Mouse (Mus musculus): Measurements from ENCODE around the gene Akap3. TPM values are rescaled to one million over a fixed set of nuclear protein-coding genes. Genes with fewer than 3 reads are reported as not detected.

Akap3 gene
- total RNA-seq, 2 experiments from 2014 or later, result not detected

Other genes starting within 250 kb of the Akap3 start
- not detected in 2 replicates for gene Kcna1, start 206.7 kb upstream of the Akap3 start, total RNA-seq (2015; ENCODE audit: low replicate concordance)
- not detected in 2 replicates for gene Kcna1, start 206.7 kb upstream of the Akap3 start, total RNA-seq (2017; ENCODE audit: low replicate concordance)
- gene Kcna6, start 112.4 kb upstream of the Akap3 start, total RNA-seq (2015; ENCODE audit: low replicate concordance), result not detected in 2 replicates
- not detected in 2 replicates for gene Kcna6, start 112.4 kb upstream of the Akap3 start, total RNA-seq (2017; ENCODE audit: low replicate concordance)
- gene Ndufa9, start 4.0 kb upstream of the Akap3 start, total RNA-seq (2015; ENCODE audit: low replicate concordance), result 16.9 and 49.9 TPM in 2 replicates
- gene Ndufa9, start 4.0 kb upstream of the Akap3 start, total RNA-seq (2017; ENCODE audit: low replicate concordance), result 25.2 and 55.3 TPM in 2 replicates
- not detected in 2 replicates for gene Dyrk4, start 68.7 kb downstream of the Akap3 start, total RNA-seq (2015; ENCODE audit: low replicate concordance)
- gene Dyrk4, start 68.7 kb downstream of the Akap3 start, total RNA-seq (2017; ENCODE audit: low replicate concordance), result 0.64 TPM in 1 of 2 replicates, not detected in the other
- 119 and 132 TPM in 2 replicates for gene Rad51ap1, start 86.5 kb downstream of the Akap3 start, total RNA-seq (2015; ENCODE audit: low replicate concordance)
- 314 and 446 TPM in 2 replicates for gene Rad51ap1, start 86.5 kb downstream of the Akap3 start, total RNA-seq (2017; ENCODE audit: low replicate concordance)
- 45.7 and 49.7 TPM in 2 replicates for gene D6Wsu163e, start 86.9 kb downstream of the Akap3 start, total RNA-seq (2015; ENCODE audit: low replicate concordance)
- 32.0 and 32.9 TPM in 2 replicates for gene D6Wsu163e, start 86.9 kb downstream of the Akap3 start, total RNA-seq (2017; ENCODE audit: low replicate concordance)
- gene Fgf6, start 162.5 kb downstream of the Akap3 start, total RNA-seq (2015; ENCODE audit: low replicate concordance), result not detected in 2 replicates
- gene Fgf6, start 162.5 kb downstream of the Akap3 start, total RNA-seq (2017; ENCODE audit: low replicate concordance), result not detected in 2 replicates
- not detected in 2 replicates for gene Fgf23, start 219.8 kb downstream of the Akap3 start, total RNA-seq (2015; ENCODE audit: low replicate concordance)
- gene Fgf23, start 219.8 kb downstream of the Akap3 start, total RNA-seq (2017; ENCODE audit: low replicate concordance), result not detected in 2 replicates